In genomic region chr1:120168016-120168415, GRCm38 (mm10) we compare ENCODE assay signal across 21 mouse cellular contexts. TPM values are rescaled to one million over a fixed set of nuclear protein-coding genes. Genes with fewer than 3 reads are reported as not detected.
DNase-seq lines count a peak whose midpoint lies in the region; ATAC-seq lines count a peak whose summit lies in the region.
"Had no signal": no experiment of that assay in that cellular context is flagged by ENCODE, and none has a peak within 500 bp of the region (broad histone marks: within the 10 kb centered on the region; RNA-seq: fewer than 3 reads in every experiment).

No protein-coding gene starts in this region.

- ATAC-seq in lung, embryonic 16.5 days (ENCODE audit: low read depth): 0 out of 2 replicates have a peak, but pooled peaks have one; percentile 23
- ATAC-seq: activated CD4-positive, CD25-positive, alpha-beta regulatory T cell, adult 4 months; forebrain, embryonic 14.5 days; intestine, embryonic 15.5 days; Patski had no signal

- H3K9ac ChIP-seq in lung, embryonic 16.5 days (ENCODE audit: low read length): no peak overlapping the region
- H3K9ac ChIP-seq: heart, embryonic 12.5 days; hindbrain, embryonic 14.5 days; intestine, embryonic 15.5 days had no signal

- H3K4me1 ChIP-seq in lung, embryonic 16.5 days (replicated peaks; ENCODE audit: control insufficient read depth, insufficient read depth, low read length): 0 out of 2 replicates have a peak, but pooled peaks cover 2% of the 10 kb centered on the region
- H3K4me1 ChIP-seq: embryonic facial prominence, embryonic 10.5 days; forebrain, embryonic 10.5 days; heart, embryonic 12.5 days; intestine, embryonic 15.5 days had no signal

- no peak overlapping the region for H3K27ac ChIP-seq in lung, embryonic 16.5 days (ENCODE audit: low read length)
- H3K27ac ChIP-seq: embryonic facial prominence, embryonic 10.5 days; forebrain, embryonic 10.5 days; gastrocnemius, adult 2 months; hindbrain, embryonic 10.5 days; hindbrain, embryonic 14.5 days; intestine, embryonic 15.5 days had no signal

- no peaks in the 10 kb centered on the region for H3K27me3 ChIP-seq in lung, embryonic 16.5 days (ENCODE audit: control insufficient read depth, insufficient read depth, low read depth, low read length)
- H3K27me3 ChIP-seq: heart, embryonic 12.5 days; intestine, embryonic 15.5 days; Patski had no signal

- peak; percentile 53 for DNase-seq in adrenal gland, adult 2 months
- no peak for DNase-seq in adrenal gland, adult 18-20 months (ENCODE audit: low spot score in 2 of 2)
- no peak for DNase-seq in lung, postnatal 36 days
- peak; percentile 19 to 31 for DNase-seq in adrenal gland, postnatal 36 days
- no peak for DNase-seq in cerebellum, postnatal 36 days
- DNase-seq in natural killer cell, adult 2 months (ENCODE audit: low spot score in 2 of 2): no peak
- DNase-seq: cerebellum, adult 18-20 months; cerebellum, adult 9-11 months; gastrocnemius, adult 2 months; gastrocnemius, postnatal 25 days had no signal

- H3K36me3 ChIP-seq in lung, embryonic 16.5 days (ENCODE audit: control insufficient read depth, insufficient read depth, low read length): no peaks in the 10 kb centered on the region
- H3K36me3 ChIP-seq: embryonic facial prominence, embryonic 10.5 days; forebrain, embryonic 10.5 days; heart, embryonic 12.5 days; hindbrain, embryonic 10.5 days; intestine, embryonic 15.5 days had no signal

- H3K4me2 ChIP-seq in lung, embryonic 16.5 days (ENCODE audit: low read depth, low read length): no peak overlapping the region
- H3K4me2 ChIP-seq: heart, embryonic 12.5 days; hindbrain, embryonic 14.5 days; intestine, embryonic 15.5 days had no signal

- no peaks in the 10 kb centered on the region for H3K9me3 ChIP-seq in lung, embryonic 16.5 days (ENCODE audit: control insufficient read depth, low read length)
- H3K9me3 ChIP-seq: embryonic facial prominence, embryonic 10.5 days; forebrain, embryonic 10.5 days; heart, embryonic 12.5 days; hindbrain, embryonic 10.5 days; intestine, embryonic 15.5 days had no signal

- no peak overlapping the region for H3K4me3 ChIP-seq in lung, embryonic 16.5 days (ENCODE audit: low read length)
- H3K4me3 ChIP-seq: embryonic facial prominence, embryonic 10.5 days; erythroblast, embryonic 14.5 days; forebrain, embryonic 10.5 days; gastrocnemius, adult 2 months; heart, embryonic 12.5 days; hindbrain, embryonic 10.5 days; intestine, embryonic 15.5 days had no signal

- 53% methylated on average over 4 of the region's 4 CpGs for WGBS in lung, embryonic 16.5 days

RNA-seq across cellular contexts. Expression of gene 3110009E18Rik, which starts 47.0 kb away (rescaled TPM):
- 10 to 100 TPM; 11.7 to 12.2 TPM for total RNA-seq in adrenal gland, adult 2 months (2021)
- polyA plus RNA-seq in adrenal gland, adult 2 months (2012; rRNA removed): 0.59 and 0.68 TPM in 2 replicates
- total RNA-seq in adrenal gland, adult 18-20 months (2021): 10 to 100 TPM in 1 of 2 experiments, 1 to 10 TPM in 1; 8.6 to 10.5 TPM
- polyA plus RNA-seq in lung, embryonic 16.5 days (2015; fragmentation: Nextera tagmentation; extraction: Ambion mirVana): 18.1 and 18.7 TPM in 2 replicates
- 10 to 100 TPM; 10.6 to 12.1 TPM for total RNA-seq in adrenal gland, postnatal 36 days (2021)
- polyA plus RNA-seq: erythroblast, embryonic 14.5 days had no signal

RNA-seq across cellular contexts. Expression of gene Dbi, which starts 47.1 kb away (rescaled TPM):
- total RNA-seq in adrenal gland, adult 2 months (2021): 1,000 to 10,000 TPM; 1,195 to 1,389 TPM
- polyA plus RNA-seq in adrenal gland, adult 2 months (2012; rRNA removed): 375 and 512 TPM in 2 replicates
- total RNA-seq in adrenal gland, adult 18-20 months (2021): 1,000 to 10,000 TPM; 1,010 to 2,386 TPM
- polyA plus RNA-seq in lung, embryonic 16.5 days (2015; fragmentation: Nextera tagmentation; extraction: Ambion mirVana): 457 and 459 TPM in 2 replicates
- 1,000 to 10,000 TPM in 1 of 2 experiments, 100 to 1,000 TPM in 1; 862 to 1,322 TPM for total RNA-seq in adrenal gland, postnatal 36 days (2021)

Comparison
In these comparisons a context has a peak if more than half of its experiments do, and no peak if none do; other contexts are left out.
1. DNase-seq: peak in adrenal gland, adult 2 months (single experiment) and adrenal gland, postnatal 36 days (2 of 2); none in adrenal gland, adult 18-20 months (0 of 2), lung, postnatal 36 days (single experiment), cerebellum, postnatal 36 days (0 of 2) and natural killer cell, adult 2 months (0 of 2).